Mouse (Mus musculus): ENCODE results near the gene Ap1s2. TPM values are rescaled to one million over a fixed set of nuclear protein-coding genes. Genes with fewer than 3 reads are reported as not detected.

The Ap1s2 gene
- polyA plus RNA-seq, 1 experiment from 2014 or later, result 21.8 TPM

DNA sequence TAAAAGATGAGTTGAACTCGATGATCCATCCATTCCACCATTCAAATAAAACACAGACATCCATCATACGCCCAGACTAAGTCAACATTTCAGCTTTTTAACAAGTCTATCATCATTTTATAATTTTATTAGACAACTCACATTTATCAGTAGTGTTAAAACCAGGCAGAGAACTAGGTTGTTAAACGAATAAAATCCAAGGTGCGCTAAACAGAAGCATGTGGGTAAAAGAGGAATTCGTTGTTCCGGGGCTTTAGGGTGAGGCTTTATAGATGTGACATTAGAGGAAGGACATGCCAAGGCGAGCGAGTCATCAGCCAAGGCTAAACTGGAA lies 847 bp upstream of the Ap1s2 start:
- Histone ChIP-seq H3K27ac (no peak overlapping the region; the same call in 1 of the 2 replicates), H3K4me2 (peak overlapping the region; percentile 57), H3K9me3 (replicated peaks) (no peaks in the 10 kb centered on the region; the same call in 1 of the 2 replicates), H3K36me3 (no peaks in the 10 kb centered on the region), H3K9ac (peak overlapping the region; percentile 54), H3K4me3 (replicated peaks) (peak overlapping the region; percentile 66), H3K27me3 (peaks cover 16% of the 10 kb centered on the region; the same call in 1 of the 2 replicates), H3K4me1 (no peaks in the 10 kb centered on the region)
- ATAC-seq (replicated peaks; ENCODE audit: low FRiP score), result no peak
- 27% methylated on average over 8 of the region's 8 CpGs for WGBS

- Histone ChIP-seq H3K9ac (peak overlapping the region; percentile 49), H3K4me3 (replicated peaks) (peak overlapping the region; percentile 66), H3K27me3 (peaks cover 13% of the 10 kb centered on the region; the same call in 1 of the 2 replicates), H3K9me3 (replicated peaks) (no peaks in the 10 kb centered on the region; the same call in 1 of the 2 replicates), H3K27ac (peak overlapping the region; percentile 76), H3K4me1 (no peaks in the 10 kb centered on the region), H3K36me3 (no peaks in the 10 kb centered on the region), H3K4me2 (peak overlapping the region; percentile 59)
- 17% methylated on average over 34 of the region's 34 CpGs for WGBS
- ATAC-seq (replicated peaks; ENCODE audit: low FRiP score), result peak; percentile 63
Measured at GRCm38 (mm10) chrX:163909381-163909780, 564 bp downstream of the Ap1s2 start.

DNA sequence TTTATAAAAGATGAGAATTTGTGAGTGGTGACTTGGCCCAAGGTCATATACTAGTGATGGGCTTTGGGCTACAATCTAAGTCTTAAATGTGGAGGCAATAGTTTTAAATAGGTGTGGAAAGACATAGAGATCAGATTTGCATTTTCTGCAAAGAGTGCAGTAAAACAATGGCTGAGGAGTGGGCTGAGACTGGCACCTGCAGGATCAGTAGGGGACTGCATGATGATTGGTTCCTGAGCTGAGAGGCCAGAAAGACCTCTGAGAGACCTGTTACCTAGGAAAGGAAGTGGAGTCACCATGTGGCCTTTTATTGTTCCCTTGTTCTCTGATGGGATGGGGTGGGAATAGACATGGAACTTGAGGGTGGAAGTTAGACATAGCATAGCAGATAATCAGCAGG lies 4.0 kb downstream of the Ap1s2 start:
- Histone ChIP-seq H3K27ac (no peak overlapping the region), H3K4me2 (no peak overlapping the region), H3K9me3 (replicated peaks) (no peaks in the 10 kb centered on the region; the same call in 1 of the 2 replicates), H3K27me3 (peaks cover 19% of the 10 kb centered on the region), H3K4me3 (replicated peaks) (no peak overlapping the region), H3K36me3 (no peaks in the 10 kb centered on the region), H3K4me1 (no peaks in the 10 kb centered on the region), H3K9ac (no peak overlapping the region)
- ATAC-seq (replicated peaks; ENCODE audit: low FRiP score), result no peak

DNA sequence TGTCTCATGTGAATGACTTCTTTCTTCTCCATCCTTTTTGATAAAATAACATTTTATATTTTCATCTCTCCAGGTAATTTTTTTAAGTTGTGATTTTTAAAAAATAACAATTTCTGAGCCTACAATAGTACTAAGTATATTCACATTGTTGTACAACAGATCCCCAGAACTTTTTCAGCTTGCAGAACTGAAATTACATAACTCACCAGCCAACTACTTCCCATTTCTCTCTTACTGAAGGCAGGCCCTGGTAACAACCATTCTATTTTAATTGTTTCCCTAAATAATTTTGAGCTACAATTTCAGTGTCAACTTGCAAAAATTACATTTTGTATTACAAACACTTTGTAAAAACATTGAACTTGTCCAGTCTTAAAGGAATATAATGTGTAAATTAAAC lies 20.7 kb downstream of the Ap1s2 start:
- no peak for ATAC-seq (replicated peaks; ENCODE audit: low FRiP score)
- H3K9ac ChIP-seq, result no peak overlapping the region
- peaks cover 4% of the 10 kb centered on the region; the same call in 1 of the 2 replicates for H3K27me3 ChIP-seq
- no peak overlapping the region for H3K4me3 ChIP-seq (replicated peaks)
- H3K4me1 ChIP-seq, result no peaks in the 10 kb centered on the region
- H3K27ac ChIP-seq, result no peak overlapping the region
- H3K4me2 ChIP-seq, result no peak overlapping the region
- no peaks in the 10 kb centered on the region for H3K9me3 ChIP-seq (replicated peaks)
- no peaks in the 10 kb centered on the region for H3K36me3 ChIP-seq

DNA sequence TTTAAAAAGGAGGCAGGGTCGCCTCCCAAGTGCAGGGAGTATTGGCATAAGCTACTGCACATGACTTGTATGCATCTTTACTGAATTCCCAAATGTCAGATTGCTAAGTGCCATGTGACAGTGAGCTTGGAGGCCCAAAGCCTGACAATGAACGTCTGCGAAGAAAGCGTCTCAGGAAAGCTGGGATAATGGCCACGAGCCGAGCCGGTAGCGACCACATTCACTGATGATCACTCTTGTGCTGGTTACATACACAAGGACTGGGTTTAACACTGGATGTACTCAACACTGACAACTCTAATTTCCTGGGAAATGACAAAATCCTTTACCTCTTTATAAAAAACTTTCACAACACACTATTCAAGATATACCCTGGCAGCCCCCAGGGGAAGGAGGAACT lies 25.9 kb downstream of the Ap1s2 start:
- Histone ChIP-seq H3K36me3 (peaks cover 26% of the 10 kb centered on the region), H3K4me3 (replicated peaks) (no peak overlapping the region), H3K9ac (no peak overlapping the region), H3K9me3 (replicated peaks) (no peaks in the 10 kb centered on the region), H3K4me1 (no peaks in the 10 kb centered on the region), H3K4me2 (no peak overlapping the region), H3K27me3 (peaks cover 5% of the 10 kb centered on the region; the same call in 1 of the 2 replicates), H3K27ac (no peak overlapping the region)
- ATAC-seq (replicated peaks; ENCODE audit: low FRiP score), result no peak
- WGBS, result 87% methylated on average over 8 of the region's 8 CpGs

GRCm38 (mm10) chrX:163938587-163938986 lies 29.8 kb downstream of the Ap1s2 start:
- Histone ChIP-seq H3K4me2 (no peak overlapping the region), H3K27me3 (peaks cover 7% of the 10 kb centered on the region; the same call in 1 of the 2 replicates), H3K27ac (no peak overlapping the region), H3K9ac (no peak overlapping the region), H3K9me3 (replicated peaks) (no peaks in the 10 kb centered on the region), H3K36me3 (peaks cover 53% of the 10 kb centered on the region), H3K4me1 (no peaks in the 10 kb centered on the region), H3K4me3 (replicated peaks) (no peak overlapping the region)
- WGBS, result 88% methylated on average over 6 of the region's 6 CpGs
- ATAC-seq (replicated peaks; ENCODE audit: low FRiP score), result no peak

DNA sequence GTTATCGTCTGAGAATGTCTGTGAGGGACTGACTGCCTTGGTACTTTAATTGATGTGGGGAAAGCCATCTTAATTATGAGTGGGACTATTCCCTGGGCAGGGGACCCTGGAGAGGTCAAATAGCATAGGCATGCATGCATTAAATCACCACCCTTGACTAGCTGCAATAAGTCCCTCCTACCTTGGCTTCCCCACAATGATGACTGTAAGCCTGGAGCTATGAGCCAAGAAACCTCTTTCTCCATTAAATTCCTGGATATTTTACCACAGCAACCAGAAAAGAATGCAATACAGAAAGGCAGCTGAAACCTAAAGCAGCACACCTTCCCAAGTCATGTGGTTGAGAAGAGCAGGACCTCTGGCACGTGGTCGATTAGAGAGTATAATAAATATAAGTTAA lies 35.6 kb downstream of the Ap1s2 start:
- no peak overlapping the region for H3K27ac ChIP-seq
- H3K4me3 ChIP-seq (replicated peaks), result no peak overlapping the region
- H3K4me1 ChIP-seq, result no peaks in the 10 kb centered on the region
- 0 out of 2 replicates have a peak, but pooled peaks cover 8% of the 10 kb centered on the region for H3K27me3 ChIP-seq
- 85% methylated on average over 3 of the region's 3 CpGs for WGBS
- H3K36me3 ChIP-seq, result peaks cover 63% of the 10 kb centered on the region
- ATAC-seq (replicated peaks; ENCODE audit: low FRiP score), result no peak
- H3K9me3 ChIP-seq (replicated peaks), result no peaks in the 10 kb centered on the region
- H3K4me2 ChIP-seq, result no peak overlapping the region
- no peak overlapping the region for H3K9ac ChIP-seq

- H3K36me3 ChIP-seq, result peaks cover 76% of the 10 kb centered on the region
- 86% methylated on average over 1 of the region's 1 CpGs for WGBS
Measured at GRCm38 (mm10) chrX:163951618-163952017, 42.8 kb downstream of the Ap1s2 start.

GRCm38 (mm10) chrX:163957381-163957780 lies 48.6 kb downstream of the Ap1s2 start:
- H3K4me3 ChIP-seq (replicated peaks), result peak overlapping the region; percentile 71
- H3K27me3 ChIP-seq, result peaks cover 14% of the 10 kb centered on the region
- peak overlapping the region; percentile 99 for H3K27ac ChIP-seq
- H3K4me1 ChIP-seq, result peaks cover 7% of the 10 kb centered on the region; the same call in 1 of the 2 replicates
- peaks cover 33% of the 10 kb centered on the region for H3K36me3 ChIP-seq
- ATAC-seq (replicated peaks; ENCODE audit: low FRiP score), result no peak
- H3K4me2 ChIP-seq, result peak overlapping the region; percentile 59
- H3K9ac ChIP-seq, result peak overlapping the region; percentile 77
- no peaks in the 10 kb centered on the region for H3K9me3 ChIP-seq (replicated peaks)
- 29% methylated on average over 12 of the region's 12 CpGs for WGBS

More at GRCm38 (mm10) chrX:163951618-163952017, 42.8 kb downstream of the Ap1s2 start:
- Histone ChIP-seq H3K27me3 (peaks cover 7% of the 10 kb centered on the region; the same call in 1 of the 2 replicates), H3K9me3 (replicated peaks) (no peaks in the 10 kb centered on the region), H3K4me2 (no peak overlapping the region), H3K27ac (no peak overlapping the region), H3K4me3 (replicated peaks) (no peak overlapping the region), H3K9ac (no peak overlapping the region), H3K4me1 (no peaks in the 10 kb centered on the region)
- ATAC-seq (replicated peaks; ENCODE audit: low FRiP score), result no peak

- peak; percentile 95 for ATAC-seq (replicated peaks; ENCODE audit: low FRiP score)
- peaks cover 14% of the 10 kb centered on the region for H3K27me3 ChIP-seq
- H3K9me3 ChIP-seq (replicated peaks), result no peaks in the 10 kb centered on the region
- H3K36me3 ChIP-seq, result peaks cover 30% of the 10 kb centered on the region
- peak overlapping the region; percentile 99 for H3K27ac ChIP-seq
- H3K4me1 ChIP-seq, result peaks cover 7% of the 10 kb centered on the region; the same call in 1 of the 2 replicates
- H3K4me2 ChIP-seq, result peak overlapping the region; percentile 59
- H3K9ac ChIP-seq, result peak overlapping the region; percentile 77
- H3K4me3 ChIP-seq (replicated peaks), result peak overlapping the region; percentile 71
- 25% methylated on average over 57 of the region's 67 CpGs for WGBS
Measured at GRCm38 (mm10) chrX:163957803-163958466, 49.1 kb downstream of the Ap1s2 start.

DNA sequence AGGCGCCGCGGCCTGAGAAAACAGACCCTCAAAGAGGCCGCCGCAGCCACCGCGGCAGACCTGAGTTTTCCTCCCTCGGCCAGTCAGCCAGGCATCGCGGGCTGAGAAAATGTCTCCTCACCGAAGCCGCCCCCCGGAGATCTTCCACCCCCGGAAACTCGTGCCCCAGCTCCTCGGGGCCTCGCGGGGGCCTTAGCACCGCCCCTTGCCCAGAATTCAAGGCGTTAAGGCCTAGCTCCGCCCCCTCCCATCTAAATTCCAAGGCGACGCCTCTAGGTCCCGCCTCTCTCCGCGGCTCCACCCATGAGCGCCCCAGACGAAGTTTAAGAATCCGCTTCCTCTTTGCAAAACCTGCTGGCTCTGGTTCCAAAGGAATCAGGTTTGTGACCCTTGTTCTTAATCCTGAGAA lies 49.7 kb downstream of the Ap1s2 start, which contains the start of gene Zrsr2:
Gene Zrsr2 (minus strand): TSS at position 195 of the 409 bp plus-strand sequence.
- no peaks in the 10 kb centered on the region for H3K9me3 ChIP-seq (replicated peaks)
- peak within 1 kb of the TSS; percentile 77 for H3K9ac ChIP-seq
- 25% methylated on average over 25 of the region's 29 CpGs for WGBS
- H3K4me3 ChIP-seq (replicated peaks), result peak within 1 kb of the TSS; percentile 71
- ATAC-seq (replicated peaks; ENCODE audit: low FRiP score), result peak; percentile 97
- peak within 1 kb of the TSS; percentile 59 for H3K4me2 ChIP-seq
- peak within 1 kb of the TSS; percentile 99 for H3K27ac ChIP-seq
- H3K4me1 ChIP-seq, result peaks cover 7% of the 10 kb centered on the region; the same call in 1 of the 2 replicates
- peaks cover 24% of the 10 kb centered on the region for H3K36me3 ChIP-seq
- peaks cover 14% of the 10 kb centered on the region; the same call in 1 of the 2 replicates for H3K27me3 ChIP-seq

GRCm38 (mm10) chrX:163981092-163981491 lies 72.3 kb downstream of the Ap1s2 start:
- ATAC-seq (replicated peaks; ENCODE audit: low FRiP score), result no peak
- Histone ChIP-seq H3K9me3 (replicated peaks) (no peaks in the 10 kb centered on the region), H3K4me3 (replicated peaks) (no peak overlapping the region), H3K36me3 (peaks cover 4% of the 10 kb centered on the region; the same call in 1 of the 2 replicates), H3K9ac (no peak overlapping the region), H3K27me3 (peaks cover 15% of the 10 kb centered on the region), H3K27ac (no peak overlapping the region), H3K4me2 (no peak overlapping the region), H3K4me1 (no peaks in the 10 kb centered on the region)
- 96% methylated on average over 1 of the region's 1 CpGs for WGBS

All from kidney, embryonic 15.5 days (tissue).